Mouse (Mus musculus): Measurements from ENCODE around the gene Tspan2. TPM values are rescaled to one million over a fixed set of nuclear protein-coding genes. Genes with fewer than 3 reads are reported as not detected.

The Tspan2 gene
- polyA plus RNA-seq, 1 experiment from 2014 or later, result 1.9 TPM

GRCm38 (mm10) chr3:102715839-102716238, 18.5 kb upstream of the Tspan2 start:
- Histone ChIP-seq H3K36me3 (replicated peaks) (no peaks in the 10 kb centered on the region), H3K27me3 (no peaks in the 10 kb centered on the region), H3K9ac (no peak overlapping the region), H3K4me3 (replicated peaks) (peak overlapping the region; percentile 45), H3K4me2 (peak overlapping the region; percentile 62; the same call in 1 of the 2 replicates), H3K27ac (replicated peaks) (peak overlapping the region; percentile 62; the same call in 1 of the 2 replicates), H3K4me1 (replicated peaks) (no peaks in the 10 kb centered on the region), H3K9me3 (replicated peaks) (no peaks in the 10 kb centered on the region)
- 61% methylated on average over 8 of the region's 8 CpGs for WGBS (ENCODE audit: insufficient replicate concordance)
- no peak for ATAC-seq (ENCODE audit: insufficient read depth)

DNA sequence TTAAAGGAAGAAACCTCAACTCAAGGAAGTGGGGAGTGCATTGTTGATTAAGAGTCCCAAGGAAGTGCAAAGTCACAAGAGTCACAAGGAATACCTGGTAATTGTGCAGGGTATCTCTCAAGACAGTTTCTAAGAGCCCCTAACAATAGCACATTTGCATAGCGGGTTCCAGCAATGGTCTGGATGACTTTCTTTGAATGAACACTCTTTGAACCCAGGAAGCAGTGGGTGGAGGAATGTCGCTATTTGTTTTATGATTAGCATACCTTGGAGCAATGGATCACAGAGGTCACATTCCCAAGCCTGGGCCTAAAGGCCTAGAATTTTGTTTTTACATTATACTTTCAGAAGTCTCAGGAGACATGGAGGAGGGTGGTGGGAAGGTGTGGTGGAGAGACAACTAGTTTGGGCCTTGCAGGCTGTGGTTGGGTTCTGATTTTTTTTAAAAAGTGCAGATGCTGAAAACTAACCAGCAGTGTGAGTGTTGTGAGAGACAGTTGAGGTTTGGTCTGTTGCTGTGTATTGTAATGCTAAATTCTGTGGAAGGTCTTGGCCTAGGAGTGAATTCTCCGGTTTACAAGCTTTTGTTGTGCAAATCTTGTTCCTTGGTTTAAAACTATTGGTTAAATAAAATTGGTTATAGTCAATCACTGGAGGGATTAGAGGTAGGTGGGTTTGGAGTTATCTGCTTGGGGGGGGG, 16.6 kb upstream of the Tspan2 start:
- Histone ChIP-seq H3K4me1 (replicated peaks) (no peaks in the 10 kb centered on the region), H3K4me2 (no peak overlapping the region), H3K9me3 (replicated peaks) (no peaks in the 10 kb centered on the region), H3K4me3 (replicated peaks) (no peak overlapping the region), H3K36me3 (replicated peaks) (no peaks in the 10 kb centered on the region), H3K27me3 (no peaks in the 10 kb centered on the region), H3K9ac (no peak overlapping the region), H3K27ac (replicated peaks) (no peak overlapping the region)
- 61% methylated on average over 3 of the region's 3 CpGs for WGBS (ENCODE audit: insufficient replicate concordance)
- no peak for ATAC-seq (ENCODE audit: insufficient read depth)

GRCm38 (mm10) chr3:102723154-102723553, 11.2 kb upstream of the Tspan2 start:
- Histone ChIP-seq H3K4me3 (replicated peaks) (no peak overlapping the region), H3K4me1 (replicated peaks) (no peaks in the 10 kb centered on the region), H3K36me3 (replicated peaks) (no peaks in the 10 kb centered on the region), H3K27ac (replicated peaks) (no peak overlapping the region), H3K4me2 (no peak overlapping the region), H3K9me3 (replicated peaks) (no peaks in the 10 kb centered on the region), H3K9ac (no peak overlapping the region), H3K27me3 (no peaks in the 10 kb centered on the region)
- 52% methylated on average over 4 of the region's 4 CpGs for WGBS (ENCODE audit: insufficient replicate concordance)
- ATAC-seq (ENCODE audit: insufficient read depth), result no peak

DNA sequence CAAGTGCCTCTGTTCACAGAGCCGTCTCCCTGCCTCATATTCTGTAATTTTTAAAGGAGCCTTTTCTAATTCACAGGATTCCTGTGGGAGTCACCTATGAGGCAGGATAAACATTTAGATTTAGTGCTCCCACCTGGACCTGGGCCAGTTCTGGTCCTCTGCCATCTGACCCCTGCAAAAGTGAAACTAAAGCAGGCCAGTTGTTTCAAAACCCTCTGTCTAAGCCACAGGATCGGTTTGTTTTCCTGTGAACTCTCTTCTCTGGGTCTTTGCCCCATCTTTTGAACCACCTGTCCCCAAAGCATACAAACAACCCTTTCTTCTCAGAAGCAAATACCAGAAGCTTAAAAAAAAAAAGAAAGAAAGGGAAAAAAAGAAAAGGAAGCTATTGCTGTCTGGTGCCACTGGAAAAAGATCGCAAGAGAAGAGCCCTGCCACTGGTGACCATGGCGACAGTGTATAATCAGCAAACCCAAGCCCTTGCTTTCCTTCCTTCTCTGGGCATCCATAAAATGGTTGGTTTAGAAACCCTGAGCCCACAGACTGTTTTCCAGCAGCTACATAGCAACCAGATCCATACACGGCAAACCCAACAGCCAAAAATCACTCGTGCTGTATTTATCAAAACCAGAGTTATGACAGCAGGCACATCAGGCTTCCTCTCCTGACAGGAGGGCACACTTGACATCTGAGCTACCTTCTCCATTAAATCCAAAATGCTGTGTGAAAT, 10.3 kb upstream of the Tspan2 start:
- H3K4me1 ChIP-seq (replicated peaks), result no peaks in the 10 kb centered on the region
- H3K27ac ChIP-seq (replicated peaks), result no peak overlapping the region
- peak overlapping the region; percentile 23 for H3K4me3 ChIP-seq (replicated peaks)
- H3K4me2 ChIP-seq, result peak overlapping the region; percentile 53
- H3K36me3 ChIP-seq (replicated peaks), result no peaks in the 10 kb centered on the region
- no peaks in the 10 kb centered on the region for H3K9me3 ChIP-seq (replicated peaks)
- H3K27me3 ChIP-seq, result no peaks in the 10 kb centered on the region
- no peak for ATAC-seq (ENCODE audit: insufficient read depth)
- 13% methylated on average over 6 of the region's 6 CpGs for WGBS (ENCODE audit: insufficient replicate concordance)
- peak overlapping the region; percentile 4; the same call in 1 of the 2 replicates for H3K9ac ChIP-seq

DNA sequence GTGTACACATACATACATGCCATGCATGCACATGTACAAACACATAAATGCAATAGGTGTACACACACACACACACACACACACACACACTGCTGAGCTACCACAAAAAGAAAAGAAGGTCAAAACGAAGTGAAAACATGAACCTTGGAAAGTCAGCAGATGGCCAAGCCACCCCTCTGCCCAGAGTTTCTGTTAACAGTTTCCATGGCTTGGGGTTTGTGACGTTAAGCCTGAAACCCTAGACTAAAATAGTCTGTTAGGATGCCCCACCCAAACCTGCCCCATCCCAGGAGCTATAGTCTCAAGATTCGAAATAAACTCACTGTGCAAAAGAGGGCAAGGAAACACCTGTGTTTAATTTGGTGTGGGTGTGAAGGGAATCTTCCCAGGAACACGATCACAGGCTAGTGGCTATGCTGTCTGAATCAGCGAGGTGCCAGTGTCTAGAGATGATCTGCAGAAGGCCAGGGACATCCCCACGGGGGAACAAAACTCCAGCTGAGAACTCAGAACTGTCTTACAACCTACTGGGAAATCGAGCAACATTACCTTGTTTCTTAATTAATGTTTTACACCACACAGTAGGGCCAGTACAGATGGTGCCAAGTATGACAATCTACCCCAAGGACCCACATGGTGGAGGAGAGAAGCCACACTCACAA, 9.4 kb upstream of the Tspan2 start:
- H3K9ac ChIP-seq, result no peak overlapping the region
- no peaks in the 10 kb centered on the region for H3K36me3 ChIP-seq (replicated peaks)
- H3K4me1 ChIP-seq (replicated peaks), result no peaks in the 10 kb centered on the region
- no peak for ATAC-seq (ENCODE audit: insufficient read depth)
- H3K4me3 ChIP-seq (replicated peaks), result no peak overlapping the region
- no peaks in the 10 kb centered on the region for H3K9me3 ChIP-seq (replicated peaks)
- no peaks in the 10 kb centered on the region for H3K27me3 ChIP-seq
- H3K4me2 ChIP-seq, result no peak overlapping the region
- 42% methylated on average over 7 of the region's 7 CpGs for WGBS (ENCODE audit: insufficient replicate concordance)
- no peak overlapping the region for H3K27ac ChIP-seq (replicated peaks)

DNA sequence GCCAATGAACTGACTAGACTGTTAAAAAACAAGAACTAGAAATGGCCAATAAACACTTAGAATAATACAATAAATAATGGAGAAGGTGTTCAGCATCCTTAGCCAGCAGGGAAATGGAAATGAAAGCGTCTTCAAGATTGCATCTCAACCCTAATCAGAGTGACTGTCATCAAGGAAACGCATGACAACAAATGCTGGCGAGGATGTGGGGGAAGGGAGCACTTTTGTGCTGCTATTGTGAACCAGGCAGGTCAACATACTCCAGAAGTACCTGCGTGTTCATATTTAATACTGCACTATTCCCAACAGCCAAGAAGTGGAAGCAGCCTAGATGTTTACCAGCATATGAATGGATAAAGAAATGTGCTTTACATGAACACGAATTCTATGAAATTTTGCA, 4.9 kb upstream of the Tspan2 start:
- Histone ChIP-seq H3K27ac (replicated peaks) (no peak overlapping the region), H3K9me3 (replicated peaks) (no peaks in the 10 kb centered on the region), H3K4me2 (no peak overlapping the region), H3K4me1 (replicated peaks) (peaks cover 4% of the 10 kb centered on the region), H3K27me3 (peaks cover 11% of the 10 kb centered on the region), H3K36me3 (replicated peaks) (no peaks in the 10 kb centered on the region), H3K4me3 (replicated peaks) (no peak overlapping the region), H3K9ac (no peak overlapping the region)
- 30% methylated on average over 5 of the region's 5 CpGs for WGBS (ENCODE audit: insufficient replicate concordance)
- ATAC-seq (ENCODE audit: insufficient read depth), result no peak

DNA sequence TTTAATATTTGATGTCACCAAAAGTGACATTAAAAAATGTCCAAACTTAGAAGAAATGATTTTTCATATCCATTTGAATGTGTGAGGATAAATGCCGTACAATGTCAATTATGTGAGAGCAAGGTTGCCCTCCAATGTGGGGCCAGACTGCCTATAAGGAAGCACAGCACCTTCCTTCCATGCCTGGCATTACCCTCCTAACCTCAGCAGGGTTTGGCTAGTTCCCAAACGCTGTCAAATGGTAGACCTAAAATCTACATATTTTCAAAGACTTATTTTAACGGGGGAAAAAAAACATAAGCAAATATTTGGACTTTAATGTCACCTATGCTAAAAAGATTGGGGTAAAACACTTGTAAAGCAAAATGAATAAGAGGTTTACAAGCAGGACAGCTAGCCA, 3.2 kb upstream of the Tspan2 start:
- Histone ChIP-seq H3K36me3 (replicated peaks) (no peaks in the 10 kb centered on the region), H3K4me1 (replicated peaks) (peaks cover 12% of the 10 kb centered on the region), H3K27ac (replicated peaks) (no peak overlapping the region), H3K9me3 (replicated peaks) (no peaks in the 10 kb centered on the region), H3K27me3 (peaks cover 28% of the 10 kb centered on the region), H3K4me2 (no peak overlapping the region), H3K9ac (no peak overlapping the region), H3K4me3 (replicated peaks) (no peak overlapping the region)
- ATAC-seq (ENCODE audit: insufficient read depth), result no peak
- 55% methylated on average over 3 of the region's 3 CpGs for WGBS (ENCODE audit: insufficient replicate concordance)

DNA sequence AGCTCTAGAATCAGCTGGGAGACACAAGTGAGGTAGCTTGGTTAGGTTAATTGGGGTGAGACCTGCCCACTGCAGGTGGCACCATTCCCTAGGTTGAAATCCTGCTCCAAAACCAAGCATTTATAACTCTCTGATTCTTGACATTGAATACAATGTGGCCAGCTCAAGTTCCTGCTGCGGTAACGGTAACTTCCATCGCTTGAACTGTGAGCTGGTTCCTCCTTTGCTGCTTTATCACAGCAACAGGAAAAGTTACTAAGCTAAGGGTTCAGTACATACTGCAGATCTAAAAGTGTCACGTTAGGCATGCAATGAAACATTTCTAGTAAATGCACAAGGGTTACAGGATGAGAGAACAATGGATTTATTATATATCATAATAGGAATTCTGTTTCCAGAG, 1.7 kb upstream of the Tspan2 start:
- WGBS (ENCODE audit: insufficient replicate concordance), result 16% methylated on average over 4 of the region's 4 CpGs

DNA sequence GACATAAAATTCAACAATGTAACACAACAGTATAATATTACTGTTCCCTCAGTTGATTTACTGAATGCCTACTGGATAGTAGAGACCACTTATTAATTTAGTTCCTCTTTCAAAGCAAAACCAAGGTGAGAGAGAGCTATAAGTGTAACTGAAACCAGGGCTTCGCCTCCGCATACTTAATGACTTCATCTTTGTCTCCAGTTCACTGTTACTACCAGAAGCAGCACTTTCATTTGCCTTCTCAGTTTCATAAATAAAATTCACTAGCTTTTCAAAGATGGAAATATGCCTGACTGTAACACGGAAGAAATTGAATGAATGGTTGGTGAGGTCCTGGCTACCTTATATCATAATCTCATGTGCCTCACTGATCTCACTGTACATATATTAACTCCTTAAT, 1.3 kb upstream of the Tspan2 start:
- no peak overlapping the region for H3K27ac ChIP-seq (replicated peaks)
- peaks cover 41% of the 10 kb centered on the region for H3K27me3 ChIP-seq
- no peak overlapping the region for H3K9ac ChIP-seq
- H3K4me2 ChIP-seq, result no peak overlapping the region
- 62% methylated on average over 3 of the region's 3 CpGs for WGBS (ENCODE audit: insufficient replicate concordance)
- H3K9me3 ChIP-seq (replicated peaks), result no peaks in the 10 kb centered on the region
- peaks cover 16% of the 10 kb centered on the region for H3K4me1 ChIP-seq (replicated peaks)
- H3K36me3 ChIP-seq (replicated peaks), result no peaks in the 10 kb centered on the region
- no peak for ATAC-seq (ENCODE audit: insufficient read depth)
- no peak overlapping the region for H3K4me3 ChIP-seq (replicated peaks)

More for the DNA sequence above, 1.7 kb upstream of the Tspan2 start:
- H3K27me3 ChIP-seq, result peaks cover 41% of the 10 kb centered on the region
- no peak for ATAC-seq (ENCODE audit: insufficient read depth)
- no peaks in the 10 kb centered on the region for H3K9me3 ChIP-seq (replicated peaks)
- no peak overlapping the region for H3K27ac ChIP-seq (replicated peaks)
- H3K4me3 ChIP-seq (replicated peaks), result no peak overlapping the region
- H3K4me2 ChIP-seq, result no peak overlapping the region
- H3K36me3 ChIP-seq (replicated peaks), result no peaks in the 10 kb centered on the region
- H3K9ac ChIP-seq, result no peak overlapping the region
- H3K4me1 ChIP-seq (replicated peaks), result peaks cover 16% of the 10 kb centered on the region

DNA sequence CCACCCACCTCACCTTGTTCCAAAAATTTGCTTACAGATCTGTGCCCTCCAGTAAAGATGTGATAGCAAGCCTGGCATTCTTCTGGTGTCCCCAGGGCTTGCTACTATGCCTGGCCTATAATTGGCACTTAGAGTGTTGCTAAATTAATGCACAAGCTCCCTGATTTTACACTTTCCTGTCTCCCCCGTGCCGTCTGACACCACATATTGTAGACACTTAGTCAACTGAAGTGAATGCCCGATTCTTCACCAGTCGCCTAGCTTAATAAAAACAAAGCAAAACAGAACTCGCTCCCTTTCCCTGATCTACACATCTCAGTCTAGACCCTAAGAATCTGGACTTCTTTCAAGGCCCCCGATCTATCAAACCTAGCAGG, 405 bp upstream of the Tspan2 start:
- Histone ChIP-seq H3K27me3 (peaks cover 41% of the 10 kb centered on the region), H3K36me3 (replicated peaks) (no peaks in the 10 kb centered on the region), H3K4me2 (peak overlapping the region; percentile 75), H3K4me1 (replicated peaks) (peaks cover 19% of the 10 kb centered on the region), H3K27ac (replicated peaks) (no peak overlapping the region), H3K4me3 (replicated peaks) (no peak overlapping the region), H3K9me3 (replicated peaks) (no peaks in the 10 kb centered on the region), H3K9ac (no peak overlapping the region)
- WGBS (ENCODE audit: insufficient replicate concordance), result 49% methylated on average over 6 of the region's 6 CpGs
- no peak for ATAC-seq (ENCODE audit: insufficient read depth)

- peak overlapping the region; percentile 75 for H3K4me2 ChIP-seq
- peak overlapping the region; percentile 30; the same call in 1 of the 2 replicates for H3K9ac ChIP-seq
- no peak overlapping the region for H3K27ac ChIP-seq (replicated peaks)
- WGBS (ENCODE audit: insufficient replicate concordance), result 2% methylated on average over 33 of the region's 33 CpGs
- H3K27me3 ChIP-seq, result peaks cover 41% of the 10 kb centered on the region
- H3K9me3 ChIP-seq (replicated peaks), result no peaks in the 10 kb centered on the region
- peak; percentile 41 for ATAC-seq (ENCODE audit: insufficient read depth)
- H3K4me1 ChIP-seq (replicated peaks), result peaks cover 21% of the 10 kb centered on the region
- H3K36me3 ChIP-seq (replicated peaks), result no peaks in the 10 kb centered on the region
- peak overlapping the region; percentile 58 for H3K4me3 ChIP-seq (replicated peaks)
Measured at GRCm38 (mm10) chr3:102735031-102735558, 766 bp downstream of the Tspan2 start.

Measured in liver, embryonic 15.5 days (tissue).